Mouse (Mus musculus): ENCODE data around the gene Gtf2a2.
"Not testable (repeated sequence)": the region's sequence is repeated elsewhere in the genome, so short reads cannot be mapped to it uniquely, and the experiment has no call there.

Gtf2a2 gene

DNA sequence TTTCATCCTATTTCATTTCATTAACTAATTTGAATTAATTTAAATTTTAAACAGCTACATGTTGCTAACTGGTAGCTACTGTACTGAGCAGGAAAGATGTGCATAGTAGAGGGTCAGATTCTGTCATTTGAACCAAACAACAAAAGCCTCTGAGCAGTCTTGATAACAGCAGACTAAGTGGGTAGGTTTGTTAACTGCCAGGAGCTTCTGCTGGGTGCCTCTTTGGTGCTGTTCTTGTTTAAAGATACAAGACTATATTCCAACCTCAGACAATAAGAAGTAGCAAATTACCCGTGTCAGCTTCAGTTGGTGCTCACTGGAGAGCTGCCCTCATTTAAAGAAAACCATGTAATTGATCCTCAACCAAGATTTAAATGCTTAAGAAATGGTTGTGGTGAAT, 9.3 kb downstream of the Gtf2a2 start:
- peak; percentile 58 for DNase-seq

DNA sequence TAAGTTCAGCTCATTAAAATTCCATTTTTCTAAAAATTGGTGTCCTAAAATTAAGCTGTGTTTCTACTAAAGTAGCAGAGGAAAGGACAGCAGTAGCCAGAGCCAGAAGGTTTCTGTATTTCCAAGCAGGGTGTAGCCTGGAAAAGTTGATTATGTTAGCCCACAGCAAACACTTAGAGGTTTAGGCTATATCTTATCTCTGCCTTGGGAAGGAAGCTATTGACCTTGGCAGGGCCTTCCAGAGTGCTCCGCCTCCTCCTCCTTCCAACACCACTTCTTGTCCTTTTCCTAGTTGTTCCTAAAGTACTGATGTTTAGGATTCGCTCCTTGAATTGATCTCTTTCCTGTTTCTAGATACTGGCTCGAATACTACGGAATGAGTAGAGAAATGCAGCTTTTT, 9.7 kb downstream of the Gtf2a2 start:
- peak; percentile 94 for DNase-seq

DNA sequence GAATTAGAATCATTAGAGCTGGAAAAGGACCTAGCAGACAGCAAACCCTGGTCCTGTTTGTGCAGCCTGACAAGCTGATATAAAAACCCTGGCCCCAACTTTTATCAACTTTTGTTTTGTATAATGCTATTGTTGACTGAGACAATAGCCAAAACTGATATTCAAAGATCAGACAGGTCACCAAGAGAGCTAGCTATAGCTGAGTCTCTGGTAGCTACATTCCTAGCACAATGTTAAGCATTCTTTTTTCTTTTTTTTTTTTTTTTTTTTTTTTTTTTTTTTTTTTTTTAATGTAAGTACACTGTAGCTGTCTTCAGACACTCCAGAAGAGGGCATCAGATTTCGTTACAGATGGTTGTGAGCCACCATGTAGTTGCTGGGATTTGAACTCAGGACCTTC, 11.3 kb downstream of the Gtf2a2 start:
- not testable (repeated sequence) for DNase-seq

DNA sequence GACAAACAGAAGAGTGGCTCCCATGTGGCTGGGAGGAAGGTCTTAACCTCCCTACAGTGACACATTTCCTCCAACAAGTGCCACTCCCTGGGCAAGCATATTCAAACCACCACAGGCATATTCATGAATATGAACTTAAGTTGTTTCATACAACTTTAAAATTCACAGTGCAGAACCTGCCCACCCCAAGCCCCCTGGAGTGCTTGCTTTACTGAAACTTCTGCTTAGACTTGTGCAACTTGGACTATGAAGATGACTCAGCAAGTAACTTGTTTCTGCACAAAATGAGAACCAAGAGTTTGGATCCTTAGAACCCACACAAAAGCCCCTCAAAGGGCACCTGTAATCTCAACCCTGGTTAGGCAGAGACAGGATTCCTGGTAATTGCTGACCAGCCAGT, 12.3 kb downstream of the Gtf2a2 start:
- peak; percentile 51 for DNase-seq

DNA sequence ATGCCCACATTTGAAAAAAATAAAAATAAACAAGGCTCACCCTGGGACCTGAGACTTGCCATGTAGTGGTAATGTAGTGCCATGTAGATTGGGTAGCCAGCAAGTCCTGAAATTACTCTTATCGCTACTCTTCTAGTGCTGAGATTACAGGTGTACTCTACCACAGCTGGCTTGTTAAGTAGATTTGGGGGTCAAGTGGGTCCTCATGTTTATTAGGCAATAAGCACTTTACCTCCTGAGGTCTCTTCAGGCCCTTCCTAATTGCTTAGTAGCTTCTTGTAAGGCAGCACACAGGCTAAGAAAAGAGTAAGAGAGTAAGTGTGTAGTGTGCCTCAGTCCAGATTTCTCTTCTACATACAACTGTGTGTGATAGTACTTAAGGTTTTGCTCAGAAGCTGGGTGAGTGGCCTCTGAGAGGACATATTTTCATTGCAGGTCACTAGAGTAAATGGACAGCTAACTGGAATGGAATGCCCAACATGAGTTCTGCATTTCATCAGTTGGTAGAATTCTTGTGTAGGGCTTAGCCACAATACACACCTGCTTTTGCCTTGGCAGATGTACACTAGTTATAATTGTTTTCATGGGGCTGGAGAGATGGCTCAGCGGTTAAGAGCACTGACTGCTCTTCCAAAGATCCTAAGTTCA, 13.1 kb downstream of the Gtf2a2 start:
- DNase-seq: peak; percentile 44

DNA sequence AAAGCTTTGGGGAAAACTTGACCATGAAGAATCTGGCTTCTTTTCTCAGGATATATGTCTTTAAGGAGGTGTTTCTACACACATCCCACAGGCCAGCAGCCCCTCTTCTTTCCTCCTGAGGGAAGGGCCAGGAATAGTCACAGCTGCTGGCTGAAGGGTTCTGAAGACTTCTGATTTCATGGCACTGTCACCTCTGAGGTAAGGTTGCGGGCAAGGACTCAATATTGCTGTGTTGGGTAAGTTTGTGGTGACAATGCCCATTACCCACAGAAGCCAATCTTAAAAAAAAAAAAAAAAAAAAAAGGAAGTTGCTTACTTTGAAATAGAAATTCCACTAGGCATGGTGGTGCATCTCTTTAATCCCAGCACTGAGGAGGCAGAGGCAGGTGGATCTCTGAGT, 19.8 kb downstream of the Gtf2a2 start:
- peak; percentile 11 for DNase-seq

DNA sequence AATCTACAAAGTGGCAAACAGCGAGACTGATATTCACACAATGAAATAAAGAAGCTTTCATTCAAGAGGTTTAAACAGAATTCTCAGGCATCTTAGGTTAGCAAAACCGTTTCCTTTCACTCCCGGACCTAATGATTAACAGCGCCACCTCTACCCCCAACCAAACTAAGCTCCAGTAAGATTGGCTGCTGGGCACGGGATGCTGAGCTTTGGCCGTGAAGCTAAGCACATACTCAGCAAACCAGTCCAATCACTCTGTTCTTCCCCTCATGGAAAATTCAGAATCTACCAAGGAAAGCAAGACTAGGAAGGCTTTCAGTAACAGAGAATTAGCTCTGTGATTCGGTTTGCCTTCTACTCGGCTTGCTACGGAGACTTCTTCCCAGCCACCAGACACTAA, 20.7 kb downstream of the Gtf2a2 start:
- DNase-seq: peak; percentile 53

DNA sequence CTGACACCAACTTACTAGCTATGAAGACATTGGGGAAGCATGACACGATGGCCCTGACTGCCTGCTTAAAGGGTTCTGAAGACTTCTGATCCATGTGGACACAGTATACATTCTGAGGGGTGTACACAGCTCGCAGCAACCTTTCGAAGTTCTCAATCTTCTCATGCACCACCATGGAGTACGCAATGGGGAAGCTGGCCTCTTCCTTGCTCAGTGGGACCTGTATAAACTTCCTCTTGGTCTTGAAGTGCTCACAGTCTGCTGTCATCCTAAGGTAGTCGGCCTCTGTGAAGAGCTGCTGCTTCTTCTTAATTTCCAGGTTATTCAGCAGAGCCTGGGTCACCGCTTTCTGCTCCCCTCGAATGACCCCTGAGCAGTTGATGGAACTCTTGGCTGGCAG, 22.4 kb downstream of the Gtf2a2 start:
- peak; percentile 79 for DNase-seq

DNA sequence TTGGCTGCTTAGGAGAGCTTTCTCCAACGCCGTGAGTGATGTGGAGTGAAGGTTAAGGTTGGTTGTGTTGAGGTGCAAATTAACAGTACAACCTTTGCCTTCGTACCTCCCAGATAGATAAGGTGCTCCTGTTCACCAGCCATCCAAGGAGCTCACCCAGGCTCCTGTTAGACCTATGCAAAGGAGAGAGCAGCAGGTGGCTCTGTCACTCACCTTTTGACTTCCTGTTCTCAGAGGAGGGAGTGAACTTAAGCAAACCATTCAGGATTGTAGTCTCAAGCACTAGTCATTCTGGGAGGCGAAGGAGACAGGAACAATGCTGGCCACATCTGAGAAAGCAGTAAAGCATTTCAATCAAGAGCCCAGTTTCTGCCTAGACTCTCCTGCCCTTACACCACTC, 24.3 kb downstream of the Gtf2a2 start:
- DNase-seq: peak; percentile 68

DNA sequence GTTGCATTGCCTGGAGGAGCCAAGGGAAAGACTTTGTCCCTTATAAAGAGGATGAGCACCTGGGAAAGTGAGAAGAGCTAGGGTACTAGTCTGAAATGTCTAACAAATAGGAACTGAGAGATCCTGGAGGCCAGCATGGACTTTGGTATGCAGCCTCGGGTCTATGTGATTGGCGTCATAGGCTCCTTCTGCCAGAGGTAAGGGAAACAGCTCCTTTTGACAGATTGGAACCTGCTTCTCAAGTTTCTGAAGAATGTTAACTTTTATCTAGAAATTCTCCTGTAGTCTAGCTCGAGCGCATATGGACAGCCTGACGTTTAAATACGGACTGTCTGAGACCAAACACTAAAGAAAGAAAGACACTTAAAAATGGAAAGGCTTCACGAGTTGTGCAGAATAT, 25.6 kb downstream of the Gtf2a2 start, which contains the start of gene Gcnt3:
Gcnt3 (minus strand) TSS at position 101 of the 400 bp plus-strand sequence.
- no peak for DNase-seq

DNA sequence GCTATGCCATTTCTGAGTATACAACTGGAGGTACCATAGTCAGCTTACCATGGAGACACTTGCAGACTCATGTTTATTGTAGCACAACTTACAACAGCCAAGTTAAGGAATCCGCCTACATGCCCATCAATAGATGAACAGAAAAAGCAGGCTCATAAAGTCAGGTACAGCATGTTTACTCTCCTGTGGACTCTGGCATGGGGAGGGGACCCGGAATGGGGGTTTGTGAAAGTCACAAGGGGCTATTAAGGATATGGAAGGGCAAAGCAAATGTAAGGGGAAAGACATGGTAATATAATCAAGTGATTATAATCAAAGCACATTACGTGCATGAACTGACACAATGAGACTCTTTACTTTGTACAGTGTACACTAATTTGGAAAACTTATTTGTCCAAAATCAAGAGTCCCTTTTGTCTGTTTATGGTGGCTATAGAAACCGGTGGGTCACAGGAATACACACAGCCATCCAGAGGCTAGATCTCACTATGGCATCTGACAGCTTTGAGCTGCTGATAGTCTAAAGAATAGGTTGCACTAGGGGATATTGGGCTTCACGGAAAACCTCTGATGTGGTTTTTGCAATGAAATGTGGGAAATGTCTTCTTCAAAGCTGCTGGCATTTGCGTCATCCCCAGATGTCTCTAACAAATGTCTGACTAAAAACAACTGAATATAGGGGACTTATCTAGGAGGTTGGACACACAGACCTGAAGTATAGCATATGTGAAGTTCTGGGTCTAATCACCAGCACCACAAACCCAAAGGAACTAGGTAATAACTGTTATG, 27.4 kb downstream of the Gtf2a2 start:
- DNase-seq: no peak

DNA sequence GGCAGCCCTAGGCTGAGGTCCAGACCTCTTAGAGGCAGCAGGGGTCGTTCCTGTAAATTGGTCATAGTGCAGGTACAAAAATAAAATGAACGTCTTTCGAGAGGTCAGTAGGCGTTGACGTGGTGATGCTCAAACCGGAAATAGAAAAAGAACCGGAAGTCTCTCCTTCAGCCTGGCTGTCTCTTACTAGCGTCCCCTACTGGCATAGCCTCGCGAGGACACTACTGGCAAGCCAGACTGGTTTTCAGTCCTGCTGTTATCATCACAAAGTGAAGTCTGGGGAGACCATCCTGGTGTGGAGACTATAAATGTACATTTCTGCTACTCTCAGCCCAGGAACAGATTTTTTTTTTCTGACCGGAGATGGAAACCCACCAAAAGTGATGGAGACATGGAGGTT, 28.2 kb downstream of the Gtf2a2 start:
- no peak for DNase-seq

DNA sequence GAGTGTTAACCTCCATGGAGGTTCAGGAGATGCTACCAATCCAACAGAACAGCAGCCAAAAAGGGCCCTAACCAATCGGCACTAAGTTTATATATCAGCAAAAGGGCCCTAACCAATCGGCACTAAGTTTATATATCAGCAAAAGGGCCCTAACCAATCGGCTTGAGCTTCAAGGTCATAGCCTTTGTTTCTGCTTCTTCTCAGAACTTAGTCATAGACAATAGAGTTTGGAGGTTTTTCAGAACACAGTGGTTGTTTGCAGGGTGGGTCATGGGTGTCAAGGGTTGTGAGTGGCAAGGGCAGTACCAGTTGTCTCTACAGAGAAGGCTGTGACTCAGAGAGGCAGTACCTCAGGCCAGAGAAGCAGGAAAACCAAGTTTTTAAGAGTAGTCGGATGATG, 29.8 kb downstream of the Gtf2a2 start:
- DNase-seq: peak; percentile 53

DNA sequence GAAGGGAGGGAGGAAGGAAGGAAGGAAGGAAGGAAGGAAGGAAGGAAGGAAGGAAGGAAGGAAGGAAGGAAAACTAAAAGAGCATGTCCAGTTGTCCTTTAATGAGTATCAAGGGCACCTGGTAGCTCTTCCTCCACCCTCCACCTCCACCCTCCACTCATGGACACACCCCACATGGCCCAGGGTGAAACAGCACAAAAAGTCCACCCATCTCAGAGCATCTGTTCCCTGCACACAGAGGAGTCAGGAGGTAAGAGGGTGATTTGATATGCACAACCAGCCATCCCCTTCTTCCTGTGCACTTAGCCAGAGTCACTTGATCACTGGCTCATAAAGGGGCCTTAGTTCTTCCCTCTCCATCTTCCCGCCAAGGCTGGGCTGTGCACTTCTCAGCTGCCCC, 30.6 kb downstream of the Gtf2a2 start:
- peak; percentile 78 for DNase-seq

DNA sequence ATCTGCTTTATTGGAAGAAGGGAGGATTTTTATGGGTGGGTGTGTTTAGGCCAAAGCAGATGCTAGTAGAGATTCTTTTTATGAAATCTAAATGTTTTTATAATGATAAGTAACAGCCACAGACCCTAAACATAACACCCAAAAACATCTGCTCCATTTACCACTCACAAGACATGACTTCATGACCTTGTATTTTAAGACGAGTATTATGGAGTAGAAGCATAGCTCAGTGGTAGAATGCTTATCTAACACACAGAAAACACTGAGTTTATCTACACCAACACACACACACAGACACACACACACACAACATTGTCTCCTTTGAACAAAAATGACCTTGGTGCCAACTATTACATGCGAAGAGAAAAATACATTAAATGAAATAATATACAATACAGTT, 32.5 kb downstream of the Gtf2a2 start:
- no peak for DNase-seq

DNA sequence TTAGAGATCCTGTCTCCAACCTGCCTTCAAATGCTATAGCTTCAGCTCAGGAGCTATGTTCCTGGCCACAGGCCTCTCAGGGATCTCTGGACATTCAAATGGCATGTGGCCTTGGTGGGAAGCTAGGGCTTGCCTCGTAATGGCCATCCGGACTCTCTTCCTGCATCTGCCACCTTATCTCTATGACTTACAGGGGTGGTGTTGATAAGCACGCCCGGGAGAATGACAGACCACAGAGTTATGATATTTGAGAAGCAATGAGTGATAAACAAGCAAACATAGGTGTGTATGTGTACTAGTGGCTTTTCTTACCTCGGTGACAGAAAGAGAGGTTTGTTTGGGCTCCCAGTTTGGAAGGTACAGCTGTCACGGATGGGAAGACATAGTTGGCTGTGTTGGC, 33.9 kb downstream of the Gtf2a2 start:
- DNase-seq: no peak

DNA sequence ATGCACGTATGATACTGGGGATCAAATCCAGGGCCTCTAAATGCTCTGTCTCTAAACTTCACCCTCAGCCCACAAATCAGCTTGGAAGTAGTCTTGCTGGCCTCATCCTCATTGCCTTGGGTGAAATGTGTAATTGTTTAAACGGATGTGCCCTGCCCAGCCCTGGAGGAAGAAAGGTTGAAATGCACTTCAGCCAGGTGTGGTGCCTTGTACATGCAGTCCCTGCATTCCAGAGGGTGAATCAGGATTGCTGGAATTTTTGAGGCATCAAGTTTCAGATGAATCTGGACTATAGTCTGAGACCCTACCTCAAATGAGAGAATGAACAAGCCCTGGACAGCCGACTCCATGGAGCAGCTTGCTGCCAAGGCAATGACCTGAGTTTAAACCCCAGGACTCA, 35.5 kb downstream of the Gtf2a2 start:
- DNase-seq: no peak

DNA sequence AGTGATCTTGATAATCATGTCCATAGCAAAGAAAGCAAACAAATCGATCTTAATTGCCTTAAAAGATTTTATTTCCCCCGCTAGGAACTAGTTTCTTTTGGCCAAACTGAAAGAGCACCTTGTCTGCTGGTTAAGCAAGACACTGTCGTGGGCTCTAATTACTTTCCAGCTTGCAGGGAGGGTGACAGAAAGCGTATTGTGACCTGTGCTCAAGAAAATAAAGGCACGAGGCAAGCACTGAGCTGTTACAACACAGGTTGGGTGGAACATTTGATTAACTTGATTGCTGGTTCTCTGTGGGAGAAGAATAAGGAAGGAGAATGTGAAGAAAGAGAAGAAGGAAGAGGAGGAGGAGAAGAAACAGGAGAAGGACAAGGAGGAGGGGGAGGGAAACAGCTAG, 35.9 kb downstream of the Gtf2a2 start:
- no peak for DNase-seq

DNA sequence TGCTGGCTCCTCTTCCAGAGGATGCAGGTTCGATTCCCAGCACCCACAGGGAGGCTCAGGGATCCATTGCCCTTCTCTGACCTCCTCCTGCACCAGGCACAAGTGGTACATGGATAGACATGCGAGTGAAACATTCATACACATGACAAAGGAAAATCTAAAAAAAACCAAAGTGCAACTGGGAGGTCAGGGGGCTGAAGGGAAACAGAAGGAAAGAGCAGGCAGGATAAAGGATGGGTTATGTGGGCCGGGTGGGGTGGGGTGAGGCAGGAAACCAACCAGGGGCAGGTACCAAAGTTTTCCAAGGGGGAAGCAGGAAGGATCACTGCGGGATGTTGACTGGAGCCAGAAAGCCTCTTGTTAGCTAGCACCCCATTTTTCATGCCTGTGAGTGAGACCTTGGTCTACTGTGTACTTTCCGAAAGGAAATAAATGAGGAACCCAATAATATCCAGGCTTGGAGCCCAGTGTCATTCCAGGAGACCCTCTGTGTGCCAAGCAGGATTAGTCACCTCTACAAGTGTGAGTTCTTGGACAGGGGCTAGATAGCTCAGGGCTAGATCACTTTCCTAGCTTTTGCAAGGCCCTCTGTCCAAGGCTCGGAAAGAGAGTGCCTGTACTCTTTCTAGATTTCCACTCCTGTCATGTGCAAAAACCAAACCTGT, 36.5 kb downstream of the Gtf2a2 start:
- DNase-seq: peak; percentile 98

DNA sequence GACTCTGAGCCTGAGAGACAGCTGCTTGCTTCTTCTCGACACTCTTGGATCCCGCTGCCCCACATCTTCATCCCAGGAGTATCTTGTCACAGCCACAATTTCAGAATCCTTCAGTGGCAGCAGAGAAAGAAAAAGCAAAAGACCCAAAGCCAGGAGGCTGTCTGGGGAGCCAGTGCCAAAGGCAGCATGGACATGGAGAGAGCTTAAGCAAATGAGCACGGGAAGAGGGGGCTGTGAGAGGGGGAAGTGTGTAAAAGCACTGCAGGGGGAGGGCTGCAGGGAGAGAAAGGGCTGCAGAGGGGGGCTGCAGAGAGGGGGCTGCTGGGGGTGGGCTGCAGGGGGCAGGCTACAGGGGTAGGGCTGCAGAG, 37.0 kb downstream of the Gtf2a2 start:
- DNase-seq: peak; percentile 91

DNA sequence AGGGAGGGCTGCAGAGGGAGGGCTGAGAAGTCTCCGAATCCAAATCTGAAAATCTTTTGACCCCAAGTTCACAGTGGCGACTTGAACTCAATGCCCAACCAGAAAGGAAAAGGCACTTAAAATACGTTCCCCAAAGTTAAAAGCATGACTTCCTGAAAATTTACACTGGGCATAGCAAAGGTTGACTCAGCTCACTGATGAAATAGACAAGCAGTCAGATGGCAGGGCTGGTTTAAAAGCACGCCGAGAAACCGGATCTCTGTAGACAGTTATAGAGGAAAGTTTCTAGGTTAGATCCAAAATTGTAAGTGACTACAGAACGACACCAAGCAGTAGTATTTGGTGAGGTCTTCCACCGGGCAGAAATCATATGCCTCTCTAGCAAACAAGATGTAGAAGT, 37.5 kb downstream of the Gtf2a2 start:
- DNase-seq: no peak

DNA sequence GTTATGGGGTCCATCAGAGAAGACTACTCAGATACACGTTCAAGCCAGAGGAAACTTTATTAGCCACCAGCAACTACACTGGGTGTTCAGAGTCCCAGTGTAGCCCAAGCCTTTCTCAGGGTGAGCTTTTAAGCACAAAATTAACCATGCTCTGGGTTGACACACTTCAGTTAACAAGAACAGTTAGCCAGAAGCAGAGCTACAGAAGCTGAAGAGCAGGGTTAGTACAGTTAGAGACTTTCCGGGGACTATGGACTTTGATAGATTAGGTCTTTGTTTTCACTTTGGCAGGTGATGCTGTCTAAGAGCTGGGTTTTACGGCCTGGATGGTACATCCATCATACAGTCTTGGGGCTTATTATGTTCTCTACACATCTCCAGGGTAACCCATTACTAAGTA, 40.4 kb downstream of the Gtf2a2 start:
- DNase-seq: no peak

DNA sequence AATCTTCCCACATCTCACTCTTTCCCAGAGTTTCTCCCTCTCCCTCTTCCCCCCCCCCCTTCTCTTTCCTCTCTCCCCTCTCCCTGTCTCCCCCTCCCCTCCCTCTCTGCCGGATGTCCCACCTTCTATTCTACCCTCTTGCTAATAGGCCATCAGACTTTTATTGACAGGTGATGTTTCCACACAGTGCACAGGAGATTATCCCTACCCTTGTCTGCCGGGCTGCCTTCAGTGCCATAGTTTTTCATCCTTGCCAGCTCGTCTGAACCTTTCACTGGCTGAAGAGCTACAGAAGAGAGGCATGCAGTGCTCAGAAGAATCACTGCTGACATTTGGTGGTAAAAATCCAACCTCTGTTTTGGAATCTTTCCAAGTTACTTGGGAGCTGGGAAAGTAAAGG, 41.1 kb downstream of the Gtf2a2 start:
- DNase-seq: no peak

DNA sequence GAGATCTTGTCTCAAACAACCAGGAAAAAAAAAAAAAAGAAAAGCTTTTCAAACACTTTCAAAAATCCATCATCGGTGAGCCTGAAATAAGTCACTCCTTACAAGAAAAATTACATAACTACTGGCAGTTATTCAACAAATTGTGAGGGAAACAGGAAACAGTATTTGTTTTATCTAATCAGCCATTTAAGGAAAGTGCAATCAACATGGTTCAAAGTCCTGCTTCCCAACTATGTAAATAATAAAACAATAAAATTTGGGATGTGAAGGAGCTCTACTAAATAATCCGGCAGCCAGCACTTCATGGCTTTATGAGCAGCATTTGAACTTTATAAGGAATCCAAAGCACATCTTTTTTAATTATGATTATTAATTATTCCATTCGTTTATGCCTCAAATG, 49.7 kb downstream of the Gtf2a2 start:
- DNase-seq: no peak

Data from heart, adult 11 months (tissue).